Mouse (Mus musculus) thymus, adult 2 months (tissue): ENCODE data around the gene Cox6a1.

Experiments
- CTCF ChIP-seq: fragments of 200-500 bp; IDR thresholded peaks from 2 replicates; pipeline ENCODE4 v1.5.1; 2012; ENCODE audit warnings: mild to moderate bottlenecking, control low read depth, low read length, moderate library complexity, borderline replicate concordance; ENCODE audit not compliant: control insufficient read depth, poor library complexity, insufficient read depth; ENCODE audit errors: extremely low read depth
- POLR2A ChIP-seq: fragments of 200-500 bp; IDR thresholded peaks from 2 replicates; pipeline ENCODE4 v1.6.1; 2012; ENCODE audit warnings: mild to moderate bottlenecking, low read length, control low read depth, moderate library complexity; ENCODE audit not compliant: control insufficient read depth, poor library complexity, insufficient read depth; ENCODE audit errors: extremely low read depth

GRCm38 (mm10) chr5:115374204-115374820 is 25.5 kb upstream of the Cox6a1 start:
- TF ChIP-seq CTCF: no peak
- no peak for TF ChIP-seq POLR2A
